Mouse (Mus musculus) spleen, postnatal 14 days (tissue): Measurements from ENCODE around the gene Art1.

Experiments used
- DNase-seq, 2 experiments: peaks; one replicate each; pipeline ENCODE4 v3.0.0; 2021 to 2022; ENCODE audit warnings: low spot score in 2 of 2

The Art1 gene

GRCm38 (mm10) chr7:102108206-102108605, 6.7 kb downstream of the Art1 start:
- DNase-seq: no peak

- DNase-seq: no peak
Measured at GRCm38 (mm10) chr7:102109171-102109570, 7.6 kb downstream of the Art1 start, which contains the start of gene Art5. Gene Art5 (minus strand): TSS chr7:102109489.

DNA sequence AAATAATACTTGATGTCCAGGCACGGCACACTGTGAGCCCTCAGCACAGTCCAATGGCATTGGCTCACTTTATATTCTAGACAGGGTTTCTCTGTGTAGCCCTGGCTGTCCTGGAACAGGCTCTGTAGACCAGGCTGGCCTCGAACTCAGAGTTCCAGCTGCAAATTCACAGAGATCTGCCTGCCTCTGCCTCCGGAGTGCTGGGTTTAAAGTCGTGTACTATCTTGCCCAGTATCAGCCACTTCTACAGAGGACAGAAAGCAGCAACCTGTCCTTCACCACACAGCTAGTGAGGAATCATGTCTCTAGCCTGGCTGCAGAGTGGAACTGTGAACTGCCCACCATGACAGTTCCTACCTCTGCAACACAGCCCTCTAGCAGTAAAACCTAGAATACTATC, 8.2 kb downstream of the Art1 start:
- DNase-seq: no peak

DNA sequence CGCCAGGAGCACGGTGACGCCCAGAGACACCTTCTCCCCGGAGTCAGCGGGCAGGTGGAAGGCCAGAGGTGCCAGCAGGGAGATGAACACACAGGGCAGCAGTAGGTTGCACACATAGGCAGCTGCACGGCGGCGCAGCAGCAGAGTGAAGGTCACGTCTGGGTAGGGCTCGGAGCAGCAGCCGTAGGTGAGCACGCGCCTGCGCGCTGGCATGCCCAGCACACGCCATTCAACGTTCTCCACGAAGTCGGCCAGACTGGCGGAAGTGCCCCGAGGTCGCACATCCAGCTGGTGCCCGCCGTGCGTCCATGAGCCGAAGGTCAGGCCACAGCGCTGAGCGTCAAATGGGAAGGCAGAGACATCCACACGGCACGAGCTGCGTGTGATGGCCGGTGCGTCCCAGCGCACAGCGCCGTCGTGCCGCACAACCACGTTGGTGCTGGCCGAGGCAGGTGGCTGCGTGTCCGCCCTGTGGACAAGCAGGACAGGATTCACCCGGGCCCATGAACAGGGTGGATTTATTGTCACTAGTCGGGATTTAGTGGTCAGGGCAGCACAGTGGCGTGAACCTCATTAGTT, 11.7 kb downstream of the Art1 start:
- DNase-seq: no peak

- no peak for DNase-seq
Measured at GRCm38 (mm10) chr7:102116579-102117331, 15.2 kb downstream of the Art1 start, which contains the start of gene Chrna10. Gene Chrna10 (minus strand): TSS chr7:102116828.

DNA sequence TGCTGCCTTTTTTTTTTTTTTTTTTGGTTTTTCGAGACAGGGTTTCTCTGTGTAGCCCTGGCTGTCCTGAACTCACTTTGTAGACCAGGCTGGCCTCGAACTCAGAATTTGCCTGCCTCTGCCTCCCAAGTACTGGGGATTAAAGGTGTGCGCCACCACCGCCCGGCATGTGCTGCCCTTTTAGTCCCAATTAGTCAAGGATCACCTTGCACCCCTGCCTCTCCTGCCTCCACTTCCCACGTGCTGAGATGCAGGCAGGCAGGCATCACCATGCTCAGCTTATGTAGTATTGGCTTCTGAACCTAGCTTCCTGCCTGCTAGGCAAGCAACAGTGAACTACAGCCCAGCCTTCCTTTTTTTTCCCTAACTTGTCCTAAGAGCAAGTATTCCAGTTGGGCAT, 15.8 kb downstream of the Art1 start:
- no peak for DNase-seq

DNA sequence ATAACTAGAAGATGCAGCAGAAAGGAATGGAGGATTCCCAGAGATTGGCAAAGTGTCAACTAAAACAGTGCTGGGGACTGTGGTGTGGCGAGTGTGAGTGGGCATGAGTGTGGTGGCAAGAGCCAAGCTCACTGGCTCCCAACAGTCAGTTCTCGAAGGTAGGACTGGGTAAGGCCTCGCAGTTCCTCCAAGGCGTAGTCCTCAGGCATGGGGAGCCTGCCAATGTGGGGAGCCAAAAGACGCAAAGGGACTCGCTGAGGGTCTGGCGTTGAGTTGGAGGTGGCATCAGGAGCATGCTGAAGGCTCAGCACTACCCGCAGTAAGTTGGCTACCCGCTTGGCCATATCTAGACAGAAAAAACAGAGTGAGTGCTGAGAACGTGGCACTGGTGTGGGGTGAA, 18.8 kb downstream of the Art1 start:
- DNase-seq: no peak

DNA sequence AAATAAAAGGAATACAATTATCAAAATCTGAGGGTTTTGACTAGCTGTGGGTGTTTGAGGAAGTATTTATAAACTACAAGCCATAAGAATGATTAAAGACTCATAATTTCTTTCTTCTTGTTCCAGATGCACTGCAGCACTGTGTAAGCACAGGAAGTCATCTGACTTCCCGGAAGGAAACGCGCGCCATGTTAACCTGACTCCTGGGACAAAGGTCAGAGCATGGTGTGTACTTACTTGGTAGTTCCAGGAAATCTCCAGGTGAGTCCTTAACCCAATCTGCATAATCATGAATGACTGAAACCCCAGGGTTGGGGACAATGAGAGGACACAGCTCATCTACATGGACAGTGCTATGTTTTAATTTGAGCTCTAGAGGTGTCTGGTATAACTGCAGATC, 30.9 kb downstream of the Art1 start:
- no peak for DNase-seq

DNA sequence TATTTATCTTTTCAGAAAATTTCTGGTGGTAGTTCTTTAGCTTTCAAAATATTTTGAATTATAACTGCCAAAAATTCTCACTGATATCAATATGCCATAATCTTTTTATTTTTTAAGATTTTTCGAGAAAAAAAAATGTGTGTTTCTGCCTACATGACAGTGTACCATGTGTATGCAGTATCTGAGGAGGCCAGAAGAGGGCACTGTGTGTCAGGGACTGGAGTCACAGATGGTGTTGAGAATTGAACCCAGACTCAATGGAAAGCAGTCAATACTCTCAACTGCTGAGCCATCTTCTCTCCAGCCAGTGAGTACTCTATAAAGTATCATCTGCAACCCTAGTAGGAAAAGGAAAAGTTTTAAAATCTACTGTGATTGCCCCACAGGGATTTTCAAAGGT, 35.9 kb downstream of the Art1 start:
- peak; percentile 24 to 43 for DNase-seq

DNA sequence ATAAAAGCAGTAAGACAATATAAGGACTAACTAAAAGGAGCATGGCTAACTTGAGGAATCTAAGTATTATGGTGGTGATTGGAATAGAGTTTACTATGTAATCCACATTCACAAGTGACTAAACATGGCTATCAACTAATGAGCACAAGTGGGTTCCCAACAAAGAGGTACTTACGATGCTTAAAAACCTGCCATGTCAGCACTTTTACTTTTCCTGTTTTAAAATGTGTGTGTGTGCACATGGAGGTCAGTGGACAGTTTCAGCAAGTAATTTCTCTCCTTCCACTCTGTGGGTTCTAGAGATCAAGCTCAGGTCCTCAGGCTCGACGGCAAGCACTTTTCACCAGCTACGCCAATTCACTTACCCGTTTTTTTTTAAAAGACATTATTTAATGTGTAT, 36.4 kb downstream of the Art1 start:
- DNase-seq: no peak

GRCm38 (mm10) chr7:102153691-102154090, 52.1 kb downstream of the Art1 start:
- no peak for DNase-seq
